Mouse (Mus musculus): ENCODE measurements around the gene Gm5134. TPM values are rescaled to one million over a fixed set of nuclear protein-coding genes. Genes with fewer than 3 reads are reported as not detected.

Gene Gm5134
- polyA plus RNA-seq, 1 experiment from 2014 or later = not detected

DNA sequence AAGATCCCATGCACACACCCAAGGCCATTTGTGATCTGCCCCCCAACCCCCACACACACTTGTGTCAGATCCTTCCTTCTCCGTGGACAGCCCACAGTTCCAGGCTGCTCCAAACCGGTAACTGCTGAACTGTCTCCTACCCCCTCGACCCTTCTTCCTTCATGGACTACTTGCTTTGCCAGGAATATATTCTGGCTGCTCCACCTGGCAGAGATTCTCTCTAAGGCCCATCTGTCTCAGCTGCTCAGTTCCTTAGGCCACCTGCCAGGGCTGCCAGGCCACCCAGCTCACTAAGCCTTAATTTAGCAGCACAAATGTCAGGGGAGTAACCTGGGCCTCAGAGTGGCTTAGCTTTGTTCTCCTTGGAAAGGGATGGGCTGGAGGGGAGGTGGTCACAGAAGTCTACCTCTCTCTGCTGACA lies 47.8 kb downstream of the Gm5134 start:
- no peak overlapping the region for H3K27ac ChIP-seq (ENCODE audit: poor library complexity, severe bottlenecking)
- H3K9me3 ChIP-seq (replicated peaks) = no peaks in the 10 kb centered on the region
- no peak for ATAC-seq (ENCODE audit: insufficient number of reproducible peaks, low FRiP score)
- 30% methylated on average over 3 of the region's 3 CpGs for WGBS
- H3K9ac ChIP-seq = no peak overlapping the region
- H3K27me3 ChIP-seq (replicated peaks) = no peaks in the 10 kb centered on the region
- no peak overlapping the region for H3K4me3 ChIP-seq
- no peaks in the 10 kb centered on the region for H3K36me3 ChIP-seq
- peaks cover 14% of the 10 kb centered on the region for H3K4me1 ChIP-seq (replicated peaks)
- no peak overlapping the region for H3K4me2 ChIP-seq

DNA sequence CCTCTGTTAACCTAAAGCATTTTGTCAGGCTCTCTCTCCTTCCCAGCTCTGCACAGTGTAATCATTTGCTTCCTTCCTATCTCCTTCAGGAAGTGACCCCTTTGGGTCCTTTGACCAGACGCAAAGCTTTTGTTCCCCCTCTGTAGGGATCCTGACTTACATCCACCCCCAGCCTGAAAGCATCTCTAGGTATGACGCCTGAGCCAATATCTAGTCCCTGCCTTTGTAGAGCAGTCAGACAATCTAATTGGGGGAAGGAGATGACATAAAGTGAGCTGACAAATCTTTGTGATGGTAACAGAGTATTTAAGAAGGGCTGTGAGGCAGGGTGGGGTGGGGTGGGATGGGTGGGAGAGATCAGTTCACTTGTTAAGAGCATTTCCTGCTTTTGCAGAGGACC lies 48.3 kb downstream of the Gm5134 start:
- no peaks in the 10 kb centered on the region for H3K36me3 ChIP-seq
- H3K4me3 ChIP-seq = no peak overlapping the region
- H3K27ac ChIP-seq (ENCODE audit: poor library complexity, severe bottlenecking) = no peak overlapping the region
- H3K9me3 ChIP-seq (replicated peaks) = no peaks in the 10 kb centered on the region
- no peak for ATAC-seq (ENCODE audit: insufficient number of reproducible peaks, low FRiP score)
- H3K9ac ChIP-seq = no peak overlapping the region
- 31% methylated on average over 2 of the region's 2 CpGs for WGBS
- no peaks in the 10 kb centered on the region for H3K27me3 ChIP-seq (replicated peaks)
- no peak overlapping the region for H3K4me2 ChIP-seq
- peaks cover 14% of the 10 kb centered on the region for H3K4me1 ChIP-seq (replicated peaks)

GRCm38 (mm10) chr10:76003221-76003620 lies 48.9 kb downstream of the Gm5134 start:
- Histone ChIP-seq H3K4me2 (no peak overlapping the region), H3K4me1 (replicated peaks) (peaks cover 14% of the 10 kb centered on the region), H3K36me3 (no peaks in the 10 kb centered on the region), H3K9me3 (replicated peaks) (no peaks in the 10 kb centered on the region), H3K9ac (no peak overlapping the region), H3K27ac (ENCODE audit: poor library complexity, severe bottlenecking) (no peak overlapping the region), H3K27me3 (replicated peaks) (no peaks in the 10 kb centered on the region), H3K4me3 (no peak overlapping the region)
- ATAC-seq (ENCODE audit: insufficient number of reproducible peaks, low FRiP score) = no peak
- WGBS = 86% methylated on average over 2 of the region's 2 CpGs

DNA sequence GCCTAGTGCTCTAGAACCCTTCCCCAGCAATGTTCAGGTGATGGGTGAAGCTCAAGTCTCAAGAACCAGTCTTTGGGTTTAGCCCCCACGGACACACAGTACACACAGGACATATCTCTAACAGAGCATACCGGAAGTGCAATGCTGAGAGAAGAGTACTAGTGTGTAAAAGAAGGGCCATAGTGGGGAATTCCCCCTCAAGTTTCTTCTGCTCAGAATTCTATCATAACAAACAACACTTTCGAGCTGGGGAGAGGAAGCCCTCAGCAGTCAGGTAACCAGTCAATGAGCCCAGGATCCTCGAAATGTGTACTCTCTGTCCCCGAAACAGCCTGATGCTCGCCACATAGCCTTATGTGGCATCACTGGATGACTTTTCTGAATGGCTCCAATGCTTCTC lies 52.1 kb downstream of the Gm5134 start:
- no peaks in the 10 kb centered on the region for H3K36me3 ChIP-seq
- no peak overlapping the region for H3K4me3 ChIP-seq
- 82% methylated on average over 6 of the region's 6 CpGs for WGBS
- H3K4me1 ChIP-seq (replicated peaks) = peaks cover 10% of the 10 kb centered on the region
- H3K27ac ChIP-seq (ENCODE audit: poor library complexity, severe bottlenecking) = no peak overlapping the region
- no peaks in the 10 kb centered on the region for H3K9me3 ChIP-seq (replicated peaks)
- no peak for ATAC-seq (ENCODE audit: insufficient number of reproducible peaks, low FRiP score)
- H3K4me2 ChIP-seq = no peak overlapping the region
- no peak overlapping the region for H3K9ac ChIP-seq
- no peaks in the 10 kb centered on the region for H3K27me3 ChIP-seq (replicated peaks)

DNA sequence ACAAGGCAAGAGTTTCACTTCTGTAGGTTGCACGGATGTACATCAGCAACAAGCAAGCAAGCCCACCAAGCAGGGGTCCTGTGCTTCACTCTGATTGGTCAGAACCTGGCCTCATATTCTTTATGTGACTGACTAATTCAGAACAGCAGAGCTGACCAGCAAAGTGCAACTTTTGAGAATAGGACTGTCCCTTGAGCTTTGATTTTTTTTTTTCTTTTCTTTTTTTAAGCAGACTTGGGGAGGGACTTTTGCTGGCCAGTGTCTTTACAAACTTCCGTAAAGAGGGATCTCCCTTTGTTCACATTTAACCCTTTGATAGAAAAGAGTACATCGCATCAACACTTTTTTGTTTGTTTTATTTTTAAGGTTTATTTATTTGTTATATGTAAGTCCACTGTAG lies 55.5 kb downstream of the Gm5134 start:
- Histone ChIP-seq H3K27ac (ENCODE audit: poor library complexity, severe bottlenecking) (no peak overlapping the region), H3K36me3 (no peaks in the 10 kb centered on the region), H3K4me2 (no peak overlapping the region), H3K4me1 (replicated peaks) (no peaks in the 10 kb centered on the region), H3K4me3 (no peak overlapping the region), H3K9ac (no peak overlapping the region), H3K9me3 (replicated peaks) (no peaks in the 10 kb centered on the region), H3K27me3 (replicated peaks) (no peaks in the 10 kb centered on the region)
- 79% methylated on average over 3 of the region's 3 CpGs for WGBS
- ATAC-seq (ENCODE audit: insufficient number of reproducible peaks, low FRiP score) = no peak

- no peak for ATAC-seq (ENCODE audit: insufficient number of reproducible peaks, low FRiP score)
- Histone ChIP-seq H3K27ac (ENCODE audit: poor library complexity, severe bottlenecking) (no peak overlapping the region), H3K4me3 (no peak overlapping the region), H3K36me3 (no peaks in the 10 kb centered on the region), H3K4me2 (no peak overlapping the region), H3K27me3 (replicated peaks) (no peaks in the 10 kb centered on the region), H3K9ac (no peak overlapping the region), H3K4me1 (replicated peaks) (no peaks in the 10 kb centered on the region), H3K9me3 (replicated peaks) (0 out of 2 replicates have a peak, but pooled peaks cover 4% of the 10 kb centered on the region)
- WGBS = 72% methylated on average over 6 of the region's 6 CpGs
Observed at GRCm38 (mm10) chr10:76012922-76013321, 58.6 kb downstream of the Gm5134 start.

DNA sequence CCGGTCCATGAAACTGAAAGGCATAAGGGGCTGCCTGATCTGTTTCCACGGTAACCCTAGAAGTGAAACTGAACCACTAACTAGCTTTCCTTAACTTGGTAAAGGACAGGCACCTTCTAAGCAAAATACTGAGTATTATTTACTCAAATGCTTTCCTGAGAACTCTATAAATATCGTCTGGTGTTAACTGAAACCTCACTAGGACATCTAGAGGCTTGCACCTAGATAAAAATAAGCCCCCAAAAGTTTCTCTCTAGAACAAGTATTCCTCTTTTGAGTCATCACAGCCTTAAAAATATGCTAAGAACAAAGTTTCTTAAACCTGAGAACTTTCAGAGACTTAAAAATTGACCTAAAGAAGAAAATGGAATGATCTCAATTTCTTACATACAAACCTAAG lies 62.6 kb downstream of the Gm5134 start:
- H3K9ac ChIP-seq = no peak overlapping the region
- no peak overlapping the region for H3K27ac ChIP-seq (ENCODE audit: poor library complexity, severe bottlenecking)
- no peak overlapping the region for H3K4me3 ChIP-seq
- 86% methylated on average over 3 of the region's 3 CpGs for WGBS
- H3K36me3 ChIP-seq = no peaks in the 10 kb centered on the region
- no peaks in the 10 kb centered on the region for H3K4me1 ChIP-seq (replicated peaks)
- H3K27me3 ChIP-seq (replicated peaks) = no peaks in the 10 kb centered on the region
- ATAC-seq (ENCODE audit: insufficient number of reproducible peaks, low FRiP score) = no peak
- H3K4me2 ChIP-seq = no peak overlapping the region
- 0 out of 2 replicates have a peak, but pooled peaks cover 4% of the 10 kb centered on the region for H3K9me3 ChIP-seq (replicated peaks)

- H3K4me1 ChIP-seq (replicated peaks) = no peaks in the 10 kb centered on the region
- no peak for ATAC-seq (ENCODE audit: insufficient number of reproducible peaks, low FRiP score)
- 47% methylated on average over 3 of the region's 3 CpGs for WGBS
- H3K4me3 ChIP-seq = no peak overlapping the region
- no peak overlapping the region for H3K27ac ChIP-seq (ENCODE audit: poor library complexity, severe bottlenecking)
- H3K9me3 ChIP-seq (replicated peaks) = peaks cover 11% of the 10 kb centered on the region
- H3K36me3 ChIP-seq = no peaks in the 10 kb centered on the region
- H3K4me2 ChIP-seq = no peak overlapping the region
- H3K9ac ChIP-seq = no peak overlapping the region
- no peaks in the 10 kb centered on the region for H3K27me3 ChIP-seq (replicated peaks)
Observed at GRCm38 (mm10) chr10:76021728-76022127, 67.4 kb downstream of the Gm5134 start.

GRCm38 (mm10) chr10:76023921-76024320 lies 69.6 kb downstream of the Gm5134 start:
- H3K36me3 ChIP-seq = no peaks in the 10 kb centered on the region
- H3K9ac ChIP-seq = no peak overlapping the region
- H3K4me3 ChIP-seq = no peak overlapping the region
- no peaks in the 10 kb centered on the region for H3K27me3 ChIP-seq (replicated peaks)
- no peak overlapping the region for H3K4me2 ChIP-seq
- no peak for ATAC-seq (ENCODE audit: insufficient number of reproducible peaks, low FRiP score)
- H3K27ac ChIP-seq (ENCODE audit: poor library complexity, severe bottlenecking) = no peak overlapping the region
- H3K9me3 ChIP-seq (replicated peaks) = peaks cover 11% of the 10 kb centered on the region
- 83% methylated on average over 6 of the region's 6 CpGs for WGBS
- H3K4me1 ChIP-seq (replicated peaks) = peaks cover 13% of the 10 kb centered on the region

- Histone ChIP-seq H3K9ac (no peak overlapping the region), H3K36me3 (no peaks in the 10 kb centered on the region), H3K27ac (ENCODE audit: poor library complexity, severe bottlenecking) (no peak overlapping the region), H3K4me2 (no peak overlapping the region), H3K4me3 (no peak overlapping the region), H3K4me1 (replicated peaks) (peaks cover 13% of the 10 kb centered on the region), H3K9me3 (replicated peaks) (peaks cover 11% of the 10 kb centered on the region), H3K27me3 (replicated peaks) (no peaks in the 10 kb centered on the region)
- ATAC-seq (ENCODE audit: insufficient number of reproducible peaks, low FRiP score) = no peak
- 91% methylated on average over 10 of the region's 10 CpGs for WGBS
Observed at GRCm38 (mm10) chr10:76025470-76026190, 71.3 kb downstream of the Gm5134 start.

DNA sequence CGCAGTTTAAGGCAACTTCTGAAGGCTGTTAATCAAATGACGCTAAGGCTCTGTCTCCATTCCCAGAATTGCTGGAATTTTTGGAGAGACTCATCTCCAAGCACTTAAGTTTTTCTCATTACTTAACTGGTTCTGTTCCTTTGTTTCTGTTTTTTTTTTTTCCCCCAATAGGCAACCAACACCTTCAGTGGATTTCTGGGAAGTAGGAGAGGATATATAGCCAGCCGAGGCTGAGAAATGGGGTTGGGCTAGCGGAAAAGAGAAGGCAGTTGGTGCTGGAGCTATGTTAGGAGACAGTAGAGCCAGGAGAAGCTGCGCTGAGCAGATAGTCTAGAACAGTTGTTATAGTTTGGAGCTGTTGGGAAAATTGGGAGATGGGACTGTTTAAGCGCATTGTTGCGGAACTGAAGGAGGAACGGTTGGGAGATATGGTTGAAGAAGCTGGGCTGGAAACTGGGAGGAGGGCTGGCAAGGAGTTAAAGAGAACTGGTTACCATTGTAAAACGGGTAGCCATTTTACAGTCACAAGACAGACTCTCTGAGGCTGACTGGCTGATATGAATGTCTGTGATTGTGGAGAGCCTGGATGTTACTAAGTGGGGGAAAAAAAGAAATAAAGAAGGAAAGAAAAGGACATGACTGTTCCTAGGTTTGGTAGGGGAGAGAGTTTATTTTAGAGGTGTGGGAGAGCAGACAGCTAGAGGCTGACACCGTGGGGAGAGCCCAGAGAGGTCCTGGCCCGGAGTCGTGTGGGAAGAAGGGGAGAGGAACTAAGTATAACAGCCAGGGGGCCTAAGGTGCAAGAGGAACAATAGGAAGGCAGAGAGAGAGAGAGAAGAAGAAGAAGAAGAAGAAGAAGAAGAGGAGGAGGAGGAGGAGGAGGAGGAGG lies 73.1 kb downstream of the Gm5134 start:
- Histone ChIP-seq H3K4me2 (0 out of 2 replicates have a peak overlapping the region, but pooled peaks have one; percentile 10), H3K9ac (no peak overlapping the region), H3K4me1 (replicated peaks) (peaks cover 13% of the 10 kb centered on the region), H3K9me3 (replicated peaks) (peaks cover 11% of the 10 kb centered on the region), H3K4me3 (no peak overlapping the region), H3K27me3 (replicated peaks) (no peaks in the 10 kb centered on the region), H3K36me3 (no peaks in the 10 kb centered on the region), H3K27ac (ENCODE audit: poor library complexity, severe bottlenecking) (no peak overlapping the region)
- no peak for ATAC-seq (ENCODE audit: insufficient number of reproducible peaks, low FRiP score)
- 54% methylated on average over 12 of the region's 12 CpGs for WGBS

Measured in heart, embryonic 12.5 days (tissue).